Mouse (Mus musculus) limb, embryonic 15.5 days (tissue): ENCODE measurements around the gene Ppp6r1. TPM values are rescaled to one million over a fixed set of nuclear protein-coding genes. Genes with fewer than 3 reads are reported as not detected.

Source experiments
- ATAC-seq: fragments of 200-750 bp; cut with Nextera tagmentation; 2 replicates; pipeline ENCODE4 v1.8.0; 2017; ENCODE audit warnings: low read depth, moderate TSS enrichment; ENCODE audit not compliant: insufficient number of reproducible peaks, low FRiP score, low TSS enrichment
- H3K27ac ChIP-seq: fragments of 300-500 bp; sonication (generic); 2 replicates; pipeline ENCODE4 v1.5.1; 2015; ENCODE audit warnings: moderate library complexity, mild to moderate bottlenecking, inconsistent platforms
- H3K27me3 ChIP-seq: fragments of 300-500 bp; sonication (generic); 2 replicates; pipeline ENCODE4 v1.6.1; 2015; ENCODE audit warnings: inconsistent platforms
- H3K36me3 ChIP-seq: fragments of 300-500 bp; sonication (generic); 2 replicates; pipeline ENCODE4 v1.6.1; 2015; ENCODE audit warnings: inconsistent platforms
- H3K4me1 ChIP-seq: fragments of 300-500 bp; sonication (generic); 2 replicates; pipeline ENCODE4 v1.6.1; 2015; ENCODE audit warnings: inconsistent platforms
- H3K4me2 ChIP-seq: fragments of 300-500 bp; sonication (generic); 2 replicates; pipeline ENCODE4 v1.6.1; 2015; ENCODE audit warnings: mild to moderate bottlenecking, inconsistent platforms
- H3K4me3 ChIP-seq: fragments of 300-500 bp; sonication (generic); 2 replicates; pipeline ENCODE4 v1.5.1; 2015; ENCODE audit warnings: mild to moderate bottlenecking, inconsistent platforms
- H3K9ac ChIP-seq: fragments of 300-500 bp; sonication (generic); 2 replicates; pipeline ENCODE4 v1.6.1; 2015; ENCODE audit warnings: inconsistent platforms
- H3K9me3 ChIP-seq: fragments of 300-500 bp; sonication (generic); 2 replicates; pipeline ENCODE4 v1.6.1; 2016; ENCODE audit warnings: inconsistent platforms
- WGBS: fragments of 180-500 bp; shearing (Covaris S2); methylation state at CpG from one replicate; pipeline ENCODE4 v1.1.7; 2015; 5-methylcytosine and 5-hydroxymethylcytosine counted together
- polyA plus RNA-seq: library from polyadenylated mRNA; unstranded; fragments of >200 nt; fragmentation: Nextera tagmentation; extraction: Ambion mirVana; gene quantifications from 2 replicates; pipeline ENCODE4 v1.2.1, GENCODE M21; 2015

The Ppp6r1 gene
- polyA plus RNA-seq, 1 experiment from 2014 or later = 7.0 TPM

- Histone ChIP-seq H3K4me2 (no peak overlapping the region), H3K4me1 (no peaks in the 10 kb centered on the region), H3K4me3 (no peak overlapping the region), H3K9ac (no peak overlapping the region), H3K27me3 (no peaks in the 10 kb centered on the region), H3K27ac (no peak overlapping the region), H3K9me3 (no peaks in the 10 kb centered on the region), H3K36me3 (peaks cover 62% of the 10 kb centered on the region)
- ATAC-seq = no peak
- WGBS = 86% methylated on average over 12 of the region's 12 CpGs
Measured at GRCm38 (mm10) chr7:4674114-4674731, 15.4 kb upstream of the Ppp6r1 start.

GRCm38 (mm10) chr7:4671956-4672355 is 13.1 kb upstream of the Ppp6r1 start:
- H3K4me3 ChIP-seq = no peak overlapping the region
- H3K4me1 ChIP-seq = no peaks in the 10 kb centered on the region
- 63% methylated on average over 4 of the region's 4 CpGs for WGBS
- no peak overlapping the region for H3K27ac ChIP-seq
- H3K36me3 ChIP-seq = peaks cover 68% of the 10 kb centered on the region
- no peaks in the 10 kb centered on the region for H3K27me3 ChIP-seq
- 0 out of 2 replicates have a peak, but pooled peaks have one; percentile 35 for ATAC-seq
- no peaks in the 10 kb centered on the region for H3K9me3 ChIP-seq
- H3K9ac ChIP-seq = no peak overlapping the region
- H3K4me2 ChIP-seq = no peak overlapping the region

GRCm38 (mm10) chr7:4670655-4671255 is 11.9 kb upstream of the Ppp6r1 start:
- Histone ChIP-seq H3K4me3 (no peak overlapping the region), H3K9ac (no peak overlapping the region), H3K36me3 (peaks cover 68% of the 10 kb centered on the region), H3K4me2 (no peak overlapping the region), H3K9me3 (no peaks in the 10 kb centered on the region), H3K27ac (no peak overlapping the region), H3K27me3 (no peaks in the 10 kb centered on the region), H3K4me1 (no peaks in the 10 kb centered on the region)
- no peak for ATAC-seq
- 88% methylated on average over 8 of the region's 8 CpGs for WGBS

GRCm38 (mm10) chr7:4669156-4669555 is 10.3 kb upstream of the Ppp6r1 start:
- WGBS = 95% methylated on average over 9 of the region's 9 CpGs
- H3K9me3 ChIP-seq = no peaks in the 10 kb centered on the region
- H3K9ac ChIP-seq = no peak overlapping the region
- no peak overlapping the region for H3K27ac ChIP-seq
- H3K4me1 ChIP-seq = no peaks in the 10 kb centered on the region
- H3K4me3 ChIP-seq = no peak overlapping the region
- ATAC-seq = no peak
- no peak overlapping the region for H3K4me2 ChIP-seq
- peaks cover 62% of the 10 kb centered on the region for H3K36me3 ChIP-seq
- no peaks in the 10 kb centered on the region for H3K27me3 ChIP-seq

GRCm38 (mm10) chr7:4668506-4668905 is 9.7 kb upstream of the Ppp6r1 start:
- Histone ChIP-seq H3K27me3 (no peaks in the 10 kb centered on the region), H3K36me3 (peaks cover 59% of the 10 kb centered on the region), H3K27ac (no peak overlapping the region), H3K4me2 (no peak overlapping the region), H3K9ac (no peak overlapping the region), H3K4me1 (no peaks in the 10 kb centered on the region), H3K4me3 (no peak overlapping the region), H3K9me3 (no peaks in the 10 kb centered on the region)
- ATAC-seq = no peak
- WGBS = 94% methylated on average over 8 of the region's 8 CpGs

- Histone ChIP-seq H3K36me3 (peaks cover 59% of the 10 kb centered on the region), H3K9me3 (no peaks in the 10 kb centered on the region), H3K4me3 (no peak overlapping the region), H3K4me1 (no peaks in the 10 kb centered on the region), H3K4me2 (no peak overlapping the region), H3K9ac (no peak overlapping the region), H3K27me3 (no peaks in the 10 kb centered on the region), H3K27ac (no peak overlapping the region)
- 93% methylated on average over 5 of the region's 5 CpGs for WGBS
- no peak for ATAC-seq
Measured at GRCm38 (mm10) chr7:4666871-4667270, 8.1 kb upstream of the Ppp6r1 start.

- Histone ChIP-seq H3K9ac (no peak overlapping the region), H3K27me3 (no peaks in the 10 kb centered on the region), H3K4me2 (no peak overlapping the region), H3K27ac (no peak overlapping the region), H3K4me1 (peaks cover 11% of the 10 kb centered on the region), H3K36me3 (peaks cover 40% of the 10 kb centered on the region), H3K9me3 (no peaks in the 10 kb centered on the region), H3K4me3 (no peak overlapping the region)
- no peak for ATAC-seq
- 95% methylated on average over 2 of the region's 2 CpGs for WGBS
Measured at GRCm38 (mm10) chr7:4663742-4664141, 4.9 kb upstream of the Ppp6r1 start.

- peaks cover 34% of the 10 kb centered on the region for H3K36me3 ChIP-seq
- H3K4me2 ChIP-seq = no peak overlapping the region
- H3K27me3 ChIP-seq = no peaks in the 10 kb centered on the region
- no peak overlapping the region for H3K4me3 ChIP-seq
- ATAC-seq = no peak
- WGBS = 70% methylated on average over 8 of the region's 8 CpGs
- H3K4me1 ChIP-seq = peaks cover 11% of the 10 kb centered on the region
- no peaks in the 10 kb centered on the region for H3K9me3 ChIP-seq
- H3K27ac ChIP-seq = no peak overlapping the region
- no peak overlapping the region for H3K9ac ChIP-seq
Measured at GRCm38 (mm10) chr7:4663179-4663578, 4.4 kb upstream of the Ppp6r1 start.

- no peak for ATAC-seq
- H3K36me3 ChIP-seq = peaks cover 16% of the 10 kb centered on the region
- peak overlapping the region; percentile 78 for H3K4me2 ChIP-seq
- peak overlapping the region; percentile 97 for H3K27ac ChIP-seq
- H3K9me3 ChIP-seq = no peaks in the 10 kb centered on the region
- 54% methylated on average over 3 of the region's 3 CpGs for WGBS
- H3K27me3 ChIP-seq = no peaks in the 10 kb centered on the region
- H3K9ac ChIP-seq = peak overlapping the region; percentile 48
- H3K4me1 ChIP-seq = peaks cover 32% of the 10 kb centered on the region
- peak overlapping the region; percentile 82 for H3K4me3 ChIP-seq
Measured at GRCm38 (mm10) chr7:4659911-4660443, 1.2 kb upstream of the Ppp6r1 start.

- Histone ChIP-seq H3K9me3 (no peaks in the 10 kb centered on the region), H3K4me2 (peak overlapping the region; percentile 78), H3K4me3 (peak overlapping the region; percentile 82), H3K27me3 (no peaks in the 10 kb centered on the region), H3K27ac (peak overlapping the region; percentile 97), H3K4me1 (peaks cover 41% of the 10 kb centered on the region), H3K36me3 (peaks cover 7% of the 10 kb centered on the region), H3K9ac (peak overlapping the region; percentile 92)
- under 1% methylated on average over 76 of the region's 78 CpGs for WGBS
- ATAC-seq = peak; percentile 74
Measured at GRCm38 (mm10) chr7:4658128-4658907, 501 bp downstream of the Ppp6r1 start.

GRCm38 (mm10) chr7:4657521-4658127 is 1.2 kb downstream of the Ppp6r1 start:
- no peaks in the 10 kb centered on the region for H3K27me3 ChIP-seq
- peak overlapping the region; percentile 82 for H3K4me3 ChIP-seq
- ATAC-seq = no peak
- no peaks in the 10 kb centered on the region for H3K9me3 ChIP-seq
- peak overlapping the region; percentile 92 for H3K9ac ChIP-seq
- peak overlapping the region; percentile 78 for H3K4me2 ChIP-seq
- WGBS = 42% methylated on average over 9 of the region's 9 CpGs
- peaks cover 43% of the 10 kb centered on the region for H3K4me1 ChIP-seq
- H3K27ac ChIP-seq = peak overlapping the region; percentile 97
- H3K36me3 ChIP-seq = peaks cover 4% of the 10 kb centered on the region
